Mouse (Mus musculus) lung, embryonic 16.5 days (tissue): ENCODE results near the gene Ears2. TPM values are rescaled to one million over a fixed set of nuclear protein-coding genes. Genes with fewer than 3 reads are reported as not detected.

Experiments
- ATAC-seq: fragments of 200-750 bp; cut with Nextera tagmentation; 2 replicates; pipeline ENCODE4 v1.8.0; 2017; ENCODE audit warnings: low read depth, mild to moderate bottlenecking, moderate library complexity
- H3K27ac ChIP-seq: fragments of 300-500 bp; sonication (generic); 2 replicates; pipeline ENCODE4 v1.5.1; 2014; ENCODE audit warnings: mild to moderate bottlenecking, control low read depth, low read length
- H3K27me3 ChIP-seq: fragments of 300-500 bp; sonication (generic); 2 replicates; pipeline ENCODE4 v1.6.1; 2014; ENCODE audit warnings: low read depth, low read length, mixed read lengths; ENCODE audit not compliant: control insufficient read depth, insufficient read depth
- H3K36me3 ChIP-seq: fragments of 300-500 bp; sonication (generic); 2 replicates; pipeline ENCODE4 v1.6.1; 2014; ENCODE audit warnings: low read length; ENCODE audit not compliant: control insufficient read depth, insufficient read depth
- H3K4me1 ChIP-seq: fragments of 300-500 bp; sonication (generic); replicated peaks from 2 replicates; pipeline ENCODE4 v1.6.1; 2014; ENCODE audit warnings: low read length, mixed read lengths; ENCODE audit not compliant: control insufficient read depth, insufficient read depth
- H3K4me2 ChIP-seq: fragments of 300-500 bp; sonication (generic); 2 replicates; pipeline ENCODE4 v1.6.1; 2014; ENCODE audit warnings: low read depth, low read length, control low read depth
- H3K4me3 ChIP-seq: fragments of 300-500 bp; sonication (generic); 2 replicates; pipeline ENCODE4 v1.5.1; 2014; ENCODE audit warnings: mild to moderate bottlenecking, low read length, control low read depth
- H3K9ac ChIP-seq: fragments of 300-500 bp; sonication (generic); 2 replicates; pipeline ENCODE4 v1.6.1; 2014; ENCODE audit warnings: low read length, control low read depth
- H3K9me3 ChIP-seq: fragments of 300-500 bp; sonication (generic); 2 replicates; pipeline ENCODE4 v1.6.1; 2016; ENCODE audit warnings: low read length; ENCODE audit not compliant: control insufficient read depth
- WGBS: fragments of 180-500 bp; shearing (Covaris S2); extraction: QIAGEN DNeasy Blood & Tissue Kit; methylation state at CpG from one replicate; pipeline ENCODE4 v1.1.7; 2014; 5-methylcytosine and 5-hydroxymethylcytosine counted together
- polyA plus RNA-seq: library from polyadenylated mRNA; unstranded; fragments of >200 nt; fragmentation: Nextera tagmentation; extraction: Ambion mirVana; gene quantifications from 2 replicates; pipeline ENCODE4 v1.2.1, GENCODE M21; 2015

The Ears2 gene
- polyA plus RNA-seq, 1 experiment from 2014 or later, result 12.8 TPM

DNA sequence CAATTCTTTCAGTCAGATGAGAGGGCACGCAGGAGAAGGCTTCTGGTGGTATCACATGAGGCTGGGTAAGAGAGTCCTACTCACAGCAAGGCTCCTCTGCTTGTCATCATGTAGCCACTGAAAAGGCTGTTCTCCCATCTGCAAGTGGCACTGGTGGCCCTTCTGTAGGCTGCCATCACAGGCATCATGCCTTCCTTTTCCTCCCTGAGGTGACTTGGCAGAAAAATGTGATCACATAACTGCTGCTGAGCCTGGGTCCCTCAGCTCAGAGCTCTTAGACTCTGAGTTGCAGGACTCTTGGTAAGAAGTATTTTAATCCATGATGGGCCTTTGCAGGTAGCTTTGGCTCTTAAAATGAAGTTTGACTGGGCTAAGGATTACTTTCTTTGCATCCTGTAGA is 14.0 kb upstream of the Ears2 start:
- Histone ChIP-seq H3K4me2 (no peak overlapping the region), H3K27me3 (no peaks in the 10 kb centered on the region), H3K36me3 (peaks cover 41% of the 10 kb centered on the region), H3K27ac (no peak overlapping the region), H3K4me1 (no peaks in the 10 kb centered on the region), H3K4me3 (no peak overlapping the region), H3K9ac (no peak overlapping the region), H3K9me3 (no peaks in the 10 kb centered on the region)
- no peak for ATAC-seq
- 95% methylated on average over 1 of the region's 1 CpGs for WGBS

DNA sequence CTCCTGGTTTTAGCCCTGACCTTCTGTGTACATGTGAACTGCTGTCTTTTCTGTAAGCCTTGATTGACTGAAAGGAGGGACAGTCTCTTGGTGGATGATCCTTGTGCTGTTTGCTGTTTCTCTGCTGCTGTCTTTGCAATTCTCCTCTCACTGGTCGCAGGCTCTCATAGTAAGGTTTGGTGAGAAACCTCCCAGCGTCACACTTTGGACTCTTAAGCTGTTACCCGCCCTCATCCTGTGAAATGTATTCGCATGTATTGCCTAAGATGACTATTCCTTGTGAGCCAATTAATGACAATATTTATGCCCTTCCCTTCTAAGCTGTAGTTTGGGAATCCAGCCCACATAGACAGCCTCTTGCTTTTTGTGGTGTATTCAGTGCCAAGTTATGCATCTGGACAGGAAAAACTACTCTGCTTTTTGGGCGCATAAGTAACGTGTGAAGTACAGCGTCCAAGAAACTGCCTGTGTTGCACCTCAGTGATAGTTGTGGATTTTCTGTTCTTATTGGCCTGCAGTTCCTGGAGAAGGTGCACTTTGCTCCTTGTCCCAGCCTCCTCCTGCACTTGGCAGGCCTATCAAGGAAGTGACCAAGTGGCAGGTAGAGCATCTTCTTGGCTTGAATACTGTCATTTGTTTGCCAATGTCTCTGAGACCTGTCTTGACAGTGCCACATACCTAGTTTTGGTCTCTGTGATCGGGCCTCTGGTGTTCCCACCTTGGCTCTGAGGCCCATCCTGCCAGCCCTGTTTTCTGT is 12.9 kb upstream of the Ears2 start:
- Histone ChIP-seq H3K4me1 (no peaks in the 10 kb centered on the region), H3K4me3 (no peak overlapping the region), H3K27ac (no peak overlapping the region), H3K9me3 (no peaks in the 10 kb centered on the region), H3K36me3 (peaks cover 39% of the 10 kb centered on the region), H3K4me2 (no peak overlapping the region), H3K9ac (no peak overlapping the region), H3K27me3 (no peaks in the 10 kb centered on the region)
- ATAC-seq, result no peak
- WGBS, result 82% methylated on average over 8 of the region's 8 CpGs

- Histone ChIP-seq H3K27me3 (no peaks in the 10 kb centered on the region), H3K4me3 (no peak overlapping the region), H3K27ac (no peak overlapping the region), H3K9ac (no peak overlapping the region), H3K4me1 (no peaks in the 10 kb centered on the region), H3K9me3 (no peaks in the 10 kb centered on the region), H3K4me2 (no peak overlapping the region), H3K36me3 (peaks cover 39% of the 10 kb centered on the region)
- ATAC-seq, result no peak
- WGBS, result 84% methylated on average over 3 of the region's 3 CpGs
Observed at GRCm38 (mm10) chr7:122074374-122074773, 7.3 kb upstream of the Ears2 start.

DNA sequence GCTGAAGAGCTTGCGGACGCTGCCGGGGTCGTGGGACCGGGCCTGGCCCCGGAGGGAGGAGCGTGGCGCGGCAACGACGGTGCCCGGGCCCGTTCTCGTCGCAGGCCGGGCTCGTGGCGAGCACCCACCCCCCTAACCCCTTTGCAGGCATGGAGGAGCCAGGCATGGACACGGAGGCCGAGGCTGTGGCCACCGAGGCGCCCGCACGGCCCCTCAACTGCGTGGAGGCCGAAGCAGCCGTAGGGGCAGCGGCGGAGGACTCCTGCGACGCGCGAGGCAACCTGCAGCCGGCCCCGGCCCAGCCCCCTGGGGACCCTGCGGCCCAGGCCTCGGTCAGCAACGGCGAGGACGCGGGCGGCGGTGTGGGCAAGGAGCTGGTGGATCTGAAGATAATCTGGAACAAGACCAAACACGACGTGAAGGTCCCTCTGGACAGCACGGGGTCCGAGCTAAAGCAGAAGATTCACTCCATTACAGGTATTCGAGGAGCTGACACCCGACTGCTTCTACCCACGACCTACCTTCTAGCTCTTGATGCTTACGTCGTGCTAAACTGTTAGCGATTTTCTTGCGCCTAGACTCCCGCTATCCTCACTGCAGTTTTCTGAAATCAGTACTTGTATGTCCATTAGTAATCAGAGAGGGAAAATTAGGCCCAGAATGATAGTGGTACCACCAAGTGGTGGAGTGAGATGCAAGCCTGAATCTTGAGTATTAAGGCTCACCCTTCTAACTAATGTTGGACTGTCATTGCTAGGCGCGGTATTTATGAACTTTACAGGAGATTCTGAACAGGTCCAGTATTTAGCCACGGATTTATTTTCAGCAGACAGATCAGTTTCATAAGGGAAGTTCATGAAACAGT is 686 bp upstream of the Ears2 start:
- WGBS, result under 1% methylated on average over 58 of the region's 58 CpGs
- no peaks in the 10 kb centered on the region for H3K9me3 ChIP-seq

GRCm38 (mm10) chr7:122066102-122066944 is 740 bp downstream of the Ears2 start:
- 10% methylated on average over 31 of the region's 31 CpGs for WGBS
- H3K27me3 ChIP-seq, result no peaks in the 10 kb centered on the region
- H3K36me3 ChIP-seq, result peaks cover 7% of the 10 kb centered on the region
- ATAC-seq, result peak; percentile 56; the same call in 1 of the 2 replicates
- peak overlapping the region; percentile 93 for H3K27ac ChIP-seq
- H3K9me3 ChIP-seq, result no peaks in the 10 kb centered on the region
- H3K9ac ChIP-seq, result peak overlapping the region; percentile 98
- H3K4me1 ChIP-seq, result peaks cover 16% of the 10 kb centered on the region
- H3K4me3 ChIP-seq, result peak overlapping the region; percentile 100
- peak overlapping the region; percentile 66 for H3K4me2 ChIP-seq

More for the DNA sequence above, 686 bp upstream of the Ears2 start:
- H3K4me3 ChIP-seq, result peak overlapping the region; percentile 100
- H3K9ac ChIP-seq, result peak overlapping the region; percentile 98
- H3K4me1 ChIP-seq, result peaks cover 16% of the 10 kb centered on the region
- peak overlapping the region; percentile 66 for H3K4me2 ChIP-seq
- no peaks in the 10 kb centered on the region for H3K27me3 ChIP-seq
- H3K27ac ChIP-seq, result peak overlapping the region; percentile 93
- ATAC-seq, result no peak; the same call in 1 of the 2 replicates
- H3K36me3 ChIP-seq, result peaks cover 12% of the 10 kb centered on the region

DNA sequence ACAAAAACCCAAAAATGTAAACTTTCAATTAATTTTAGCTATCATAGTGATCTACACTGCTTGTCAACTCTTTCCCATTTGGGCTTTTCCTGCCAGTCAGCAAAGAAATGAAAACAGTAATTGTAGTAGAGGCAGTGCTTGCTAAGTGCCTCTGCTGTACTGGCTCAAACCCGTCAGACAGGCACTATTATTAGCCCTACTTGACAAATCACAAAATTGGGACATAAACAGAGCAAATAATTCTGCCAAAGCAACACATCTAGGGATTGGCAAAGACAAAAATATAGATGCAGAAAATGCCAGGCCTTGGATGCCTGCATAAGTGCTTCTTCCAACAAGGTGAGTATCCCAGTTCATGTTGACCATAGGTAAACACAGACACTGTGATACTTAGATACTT is 1.4 kb downstream of the Ears2 start:
- H3K36me3 ChIP-seq, result peaks cover 7% of the 10 kb centered on the region
- no peak for ATAC-seq
- H3K4me1 ChIP-seq, result peaks cover 16% of the 10 kb centered on the region
- H3K4me2 ChIP-seq, result peak overlapping the region; percentile 66
- no peaks in the 10 kb centered on the region for H3K27me3 ChIP-seq
- H3K9me3 ChIP-seq, result no peaks in the 10 kb centered on the region
- WGBS, result 35% methylated on average over 1 of the region's 1 CpGs
- no peak overlapping the region for H3K9ac ChIP-seq
- 0 out of 2 replicates have a peak overlapping the region, but pooled peaks have one; percentile 7 for H3K27ac ChIP-seq
- H3K4me3 ChIP-seq, result peak overlapping the region; percentile 100; the same call in 1 of the 2 replicates

- no peak for ATAC-seq
- H3K9ac ChIP-seq, result no peak overlapping the region
- no peaks in the 10 kb centered on the region for H3K4me1 ChIP-seq
- no peak overlapping the region for H3K4me3 ChIP-seq
- H3K27me3 ChIP-seq, result no peaks in the 10 kb centered on the region
- no peak overlapping the region for H3K4me2 ChIP-seq
- H3K9me3 ChIP-seq, result no peaks in the 10 kb centered on the region
- no peak overlapping the region for H3K27ac ChIP-seq
- peaks cover 15% of the 10 kb centered on the region for H3K36me3 ChIP-seq
- 81% methylated on average over 5 of the region's 5 CpGs for WGBS
Observed at GRCm38 (mm10) chr7:122056633-122057032, 10.4 kb downstream of the Ears2 start.

DNA sequence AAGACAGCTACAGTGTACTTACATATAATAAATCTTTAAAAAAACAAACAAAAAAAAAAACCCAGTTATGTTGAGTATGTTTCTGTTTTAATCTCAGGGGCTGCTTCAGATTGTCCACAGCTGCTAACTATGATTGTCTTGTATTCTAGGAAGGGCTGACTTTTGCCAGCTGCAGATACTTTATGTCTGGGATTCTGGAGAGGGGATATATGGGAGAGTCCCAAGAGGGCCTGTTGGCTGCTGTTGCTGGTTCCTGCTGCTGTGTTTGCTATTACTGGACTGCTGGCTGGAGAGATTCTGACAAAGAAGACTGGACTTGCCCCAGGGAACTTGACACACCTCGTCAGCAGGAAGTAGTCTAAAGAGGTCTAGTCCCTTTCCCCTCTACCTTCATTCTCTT is 16.2 kb downstream of the Ears2 start:
- Histone ChIP-seq H3K9ac (no peak overlapping the region), H3K9me3 (no peaks in the 10 kb centered on the region), H3K36me3 (peaks cover 17% of the 10 kb centered on the region), H3K4me1 (no peaks in the 10 kb centered on the region), H3K4me3 (no peak overlapping the region), H3K4me2 (no peak overlapping the region), H3K27me3 (no peaks in the 10 kb centered on the region), H3K27ac (no peak overlapping the region)
- ATAC-seq, result peak; percentile 47
- WGBS, result 61% methylated on average over 1 of the region's 1 CpGs
